Mouse (Mus musculus) embryonic facial prominence, embryonic 14.5 days (tissue): ENCODE results near the gene Hyal1. TPM values are rescaled to one million over a fixed set of nuclear protein-coding genes. Genes with fewer than 3 reads are reported as not detected.
A peak's percentile ranks its signal among the peaks of the same experiment; 100 is the strongest.

ENCODE experiments used
- ATAC-seq: fragments of 200-750 bp; cut with Nextera tagmentation; 2 replicates; pipeline ENCODE4 v1.8.0; 2017; ENCODE audit warnings: low read depth, moderate number of reproducible peaks, moderate TSS enrichment
- DNase-seq: peaks from one replicate; pipeline ENCODE4 v3.0.0-alpha.2; 2015; ENCODE audit warnings: low spot score
- H3K27ac ChIP-seq: fragments of 300-500 bp; sonication (generic); replicated peaks from 2 replicates; pipeline ENCODE4 v1.5.1; 2014; ENCODE audit warnings: low read depth, mild to moderate bottlenecking, low read length, moderate library complexity
- H3K27me3 ChIP-seq: fragments of 300-500 bp; sonication (generic); replicated peaks from 2 replicates; pipeline ENCODE4 v1.6.1; 2014; ENCODE audit warnings: low read length; ENCODE audit not compliant: control insufficient read depth, insufficient read depth
- H3K36me3 ChIP-seq: fragments of 300-500 bp; sonication (generic); 2 replicates; pipeline ENCODE4 v1.6.1; 2014; ENCODE audit warnings: low read length, mixed read lengths; ENCODE audit not compliant: control insufficient read depth, insufficient read depth
- H3K4me1 ChIP-seq: fragments of 300-500 bp; sonication (generic); 2 replicates; pipeline ENCODE4 v1.6.1; 2014; ENCODE audit warnings: antibody characterized with exemption, low read length; ENCODE audit not compliant: control insufficient read depth, insufficient read depth
- H3K4me2 ChIP-seq: fragments of 300-500 bp; sonication (generic); 2 replicates; pipeline ENCODE4 v1.6.1; 2014; ENCODE audit warnings: low read depth, mild to moderate bottlenecking, low read length, moderate library complexity, mixed read lengths
- H3K4me3 ChIP-seq: fragments of 300-500 bp; sonication (generic); 2 replicates; pipeline ENCODE4 v1.5.1; 2014; ENCODE audit warnings: low read depth, mild to moderate bottlenecking, low read length
- H3K9ac ChIP-seq: fragments of 300-500 bp; sonication (generic); 2 replicates; pipeline ENCODE4 v1.6.1; 2014; ENCODE audit warnings: low read depth, mild to moderate bottlenecking, low read length, moderate library complexity, mixed read lengths
- H3K9me3 ChIP-seq: fragments of 300-500 bp; sonication (generic); 2 replicates; pipeline ENCODE4 v1.6.1; 2016; ENCODE audit warnings: low read length; ENCODE audit not compliant: control insufficient read depth
- WGBS: fragments of 180-500 bp; shearing (Covaris S2); extraction: QIAGEN DNeasy Blood & Tissue Kit; methylation state at CpG from one replicate; pipeline ENCODE4 v1.1.7; 2014; 5-methylcytosine and 5-hydroxymethylcytosine counted together
- polyA plus RNA-seq: library from polyadenylated mRNA; unstranded; fragments of >200 nt; fragmentation: Nextera tagmentation; extraction: Ambion mirVana; gene quantifications from 2 replicates; pipeline ENCODE4 v1.2.1, GENCODE M21; 2014

Hyal1 gene
- polyA plus RNA-seq, 1 experiment from 2014 or later = 5.6 TPM

DNA sequence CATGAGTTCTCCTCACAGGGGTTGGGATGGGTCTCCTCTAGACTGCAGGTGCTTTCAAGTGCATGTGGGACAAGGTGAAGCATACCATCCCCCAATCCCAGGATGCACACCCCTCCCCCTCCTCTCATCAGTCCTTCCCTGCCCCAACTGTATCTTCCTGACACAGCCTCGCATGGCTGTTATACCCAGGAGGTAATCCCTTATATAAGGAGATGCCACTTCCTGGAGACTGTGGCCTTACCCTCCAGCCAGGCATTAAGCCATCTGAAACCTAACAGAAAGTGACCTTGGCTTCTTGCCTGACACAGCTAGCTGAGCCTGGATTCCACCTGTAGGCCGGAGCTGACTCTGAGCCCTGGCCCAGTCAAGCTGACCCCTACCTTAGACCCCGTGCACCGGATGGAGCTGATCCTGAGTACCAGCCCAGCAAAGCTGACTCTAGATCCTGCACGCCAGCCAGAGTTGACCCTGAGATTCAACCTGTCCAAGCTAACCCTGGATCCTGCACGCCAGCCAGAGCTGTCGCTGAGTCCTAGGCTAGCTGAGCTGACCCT, 5.9 kb downstream of the Hyal1 start:
- 90% methylated on average over 7 of the region's 7 CpGs for WGBS
- no peak overlapping the region for H3K27ac ChIP-seq
- no peaks in the 10 kb centered on the region for H3K9me3 ChIP-seq
- DNase-seq (no peak), ATAC-seq (no peak)
- H3K4me2 ChIP-seq = peak overlapping the region; percentile 68; the same call in 1 of the 2 replicates
- H3K36me3 ChIP-seq = peaks cover 9% of the 10 kb centered on the region
- H3K27me3 ChIP-seq = no peaks in the 10 kb centered on the region
- no peak overlapping the region for H3K4me3 ChIP-seq
- peaks cover 4% of the 10 kb centered on the region; the same call in 1 of the 2 replicates for H3K4me1 ChIP-seq
- no peak overlapping the region for H3K9ac ChIP-seq

DNA sequence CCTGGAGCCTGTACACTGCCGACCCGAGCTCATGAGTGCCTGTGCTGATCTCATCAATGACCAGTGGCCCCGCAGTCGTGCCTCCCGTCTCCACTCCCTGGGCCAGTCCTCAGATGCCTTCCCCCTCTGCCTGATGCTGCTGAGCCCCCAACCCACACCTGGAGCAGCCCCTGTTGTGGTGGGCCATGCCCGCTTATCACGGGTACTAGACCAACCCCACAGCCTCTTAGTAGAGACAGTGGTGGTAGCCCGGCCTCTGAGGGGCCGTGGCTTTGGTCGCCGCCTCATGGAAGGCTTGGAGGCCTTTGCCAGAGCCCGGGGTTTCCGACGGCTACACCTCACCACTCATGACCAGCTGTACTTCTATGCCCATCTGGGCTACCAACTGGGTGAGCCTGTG, 6.4 kb downstream of the Hyal1 start:
- Histone ChIP-seq H3K4me1 (peaks cover 5% of the 10 kb centered on the region; the same call in 1 of the 2 replicates), H3K4me2 (no peak overlapping the region), H3K36me3 (peaks cover 9% of the 10 kb centered on the region), H3K9me3 (no peaks in the 10 kb centered on the region), H3K9ac (no peak overlapping the region), H3K4me3 (no peak overlapping the region), H3K27ac (no peak overlapping the region), H3K27me3 (no peaks in the 10 kb centered on the region)
- no peak for ATAC-seq
- DNase-seq = no peak
- WGBS = 94% methylated on average over 12 of the region's 14 CpGs

DNA sequence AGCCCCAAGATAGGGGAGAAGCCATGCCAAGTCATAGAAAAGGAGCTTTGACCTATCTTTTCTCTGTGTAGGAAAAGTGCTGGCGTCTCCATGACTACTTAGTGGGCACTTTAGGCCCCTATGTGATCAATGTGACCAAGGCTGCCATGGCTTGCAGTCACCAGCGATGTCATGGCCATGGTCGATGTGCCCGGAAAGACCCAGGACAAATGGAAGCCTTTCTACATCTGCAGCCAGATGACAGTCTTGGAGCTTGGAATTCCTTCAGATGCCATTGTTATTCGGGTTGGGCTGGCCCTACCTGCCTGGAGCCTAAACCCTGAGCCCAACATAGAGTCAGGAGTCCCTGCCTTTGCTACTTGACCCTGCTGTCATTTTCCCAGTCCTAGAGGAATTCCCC, 9.8 kb downstream of the Hyal1 start:
- peaks cover 10% of the 10 kb centered on the region; the same call in 1 of the 2 replicates for H3K4me1 ChIP-seq
- H3K9me3 ChIP-seq = no peaks in the 10 kb centered on the region
- H3K9ac ChIP-seq = no peak overlapping the region
- no peak overlapping the region for H3K4me2 ChIP-seq
- no peak overlapping the region for H3K4me3 ChIP-seq
- DNase-seq (no peak), ATAC-seq (no peak)
- H3K27ac ChIP-seq = no peak overlapping the region
- peaks cover 29% of the 10 kb centered on the region for H3K36me3 ChIP-seq
- WGBS = 90% methylated on average over 5 of the region's 5 CpGs
- no peaks in the 10 kb centered on the region for H3K27me3 ChIP-seq

DNA sequence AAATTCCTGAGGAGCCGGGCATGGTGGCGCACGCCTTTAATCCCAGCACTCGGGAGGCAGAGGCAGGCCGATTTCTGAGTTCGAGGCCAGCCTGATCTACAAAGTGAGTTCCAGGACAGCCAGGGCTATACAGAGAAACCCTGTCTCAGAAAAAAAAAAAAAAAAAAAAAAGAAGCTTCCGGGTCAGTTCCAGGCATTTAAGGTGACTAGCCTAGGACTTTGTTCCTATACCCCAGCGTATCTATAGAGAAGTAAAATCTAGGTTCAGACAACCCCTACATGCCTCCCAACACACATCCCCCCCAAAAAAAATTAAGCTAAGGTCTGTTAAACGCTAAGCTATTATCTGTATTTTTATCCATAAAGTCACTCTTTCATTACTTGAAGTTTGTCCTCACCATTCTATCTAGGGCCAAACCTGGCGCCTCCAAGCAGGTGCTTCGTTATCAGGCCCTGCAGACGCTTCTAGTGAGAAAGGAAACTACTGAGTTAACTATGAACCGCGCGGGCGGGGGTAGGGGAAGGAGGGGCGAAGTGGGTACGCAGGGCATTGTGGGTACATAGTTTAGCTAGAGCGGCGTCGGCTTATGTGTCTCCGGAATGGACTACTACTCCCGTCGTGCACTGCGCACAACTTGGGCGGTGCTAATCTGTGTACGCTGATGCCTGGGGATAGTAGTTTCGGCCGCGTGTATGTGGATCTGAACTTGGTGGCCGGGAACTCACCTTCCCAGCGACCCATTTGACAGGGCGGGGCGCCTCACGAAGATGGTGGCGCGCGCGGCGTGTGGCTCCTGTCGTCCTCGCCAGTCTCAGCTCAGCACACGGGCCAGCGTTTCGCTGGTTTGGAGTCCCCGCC, 10.5 kb downstream of the Hyal1 start, which contains the start of gene Ifrd2:
TSS of gene Ifrd2 (plus strand) at position 669 of the 859 bp plus-strand sequence.
- peaks cover 10% of the 10 kb centered on the region; the same call in 1 of the 2 replicates for H3K4me1 ChIP-seq
- peak within 1 kb of the TSS; percentile 90 for H3K4me2 ChIP-seq
- no peak within 1 kb of the TSS for H3K27ac ChIP-seq
- H3K36me3 ChIP-seq = peaks cover 36% of the 10 kb centered on the region
- ATAC-seq (peak; percentile 99), DNase-seq (peak; percentile 100)
- WGBS = 15% methylated on average over 42 of the region's 46 CpGs
- peak within 1 kb of the TSS; percentile 73 for H3K9ac ChIP-seq
- no peaks in the 10 kb centered on the region for H3K27me3 ChIP-seq
- H3K4me3 ChIP-seq = peak within 1 kb of the TSS; percentile 83
- no peaks in the 10 kb centered on the region for H3K9me3 ChIP-seq

DNA sequence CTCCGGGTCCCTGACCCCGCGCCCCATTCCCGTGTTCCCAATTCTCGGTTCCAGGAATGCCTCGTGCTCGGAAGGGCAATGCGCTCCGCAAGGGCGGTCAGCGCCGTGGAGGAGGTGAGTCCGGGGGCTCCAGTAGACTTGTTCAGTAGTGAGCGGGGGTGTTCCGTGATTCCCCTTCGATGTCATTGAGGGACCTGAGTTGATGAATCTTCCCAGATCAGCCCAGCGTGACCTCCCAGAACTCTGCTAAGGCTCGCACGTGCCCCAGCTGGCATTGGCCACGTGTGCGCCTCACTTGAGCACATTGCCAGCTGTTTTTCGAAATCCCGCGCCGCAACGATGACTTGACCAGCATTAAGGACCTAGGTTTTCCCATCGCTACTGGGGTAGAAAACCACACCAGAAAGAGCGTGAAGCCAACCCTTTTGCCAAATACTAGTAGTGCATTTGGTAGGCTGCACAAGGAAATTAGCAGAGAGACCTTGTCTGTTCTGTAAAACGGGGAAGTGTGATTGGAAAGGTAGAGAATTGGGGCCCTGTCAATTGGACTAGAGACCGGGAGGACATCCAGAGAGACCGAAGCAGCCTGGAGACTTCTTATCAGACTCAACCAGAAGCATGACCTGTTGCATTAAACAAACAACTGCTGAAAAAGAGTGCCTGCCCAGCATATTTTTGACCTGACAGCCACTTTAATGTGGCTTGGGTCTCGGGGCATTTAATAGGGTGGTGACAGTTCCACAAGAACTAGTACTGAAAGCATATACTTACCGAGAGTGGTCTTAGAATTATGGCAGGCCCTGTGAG, 11.3 kb downstream of the Hyal1 start:
- no peaks in the 10 kb centered on the region for H3K9me3 ChIP-seq
- peaks cover 39% of the 10 kb centered on the region for H3K36me3 ChIP-seq
- H3K4me1 ChIP-seq = peaks cover 10% of the 10 kb centered on the region; the same call in 1 of the 2 replicates
- no peaks in the 10 kb centered on the region for H3K27me3 ChIP-seq
- no peak; the same call in 1 of the 2 replicates for ATAC-seq
- H3K27ac ChIP-seq = no peak overlapping the region
- H3K9ac ChIP-seq = peak overlapping the region; percentile 73
- 4% methylated on average over 33 of the region's 33 CpGs for WGBS
- peak; percentile 73 for DNase-seq
- peak overlapping the region; percentile 90 for H3K4me2 ChIP-seq
- peak overlapping the region; percentile 83 for H3K4me3 ChIP-seq

DNA sequence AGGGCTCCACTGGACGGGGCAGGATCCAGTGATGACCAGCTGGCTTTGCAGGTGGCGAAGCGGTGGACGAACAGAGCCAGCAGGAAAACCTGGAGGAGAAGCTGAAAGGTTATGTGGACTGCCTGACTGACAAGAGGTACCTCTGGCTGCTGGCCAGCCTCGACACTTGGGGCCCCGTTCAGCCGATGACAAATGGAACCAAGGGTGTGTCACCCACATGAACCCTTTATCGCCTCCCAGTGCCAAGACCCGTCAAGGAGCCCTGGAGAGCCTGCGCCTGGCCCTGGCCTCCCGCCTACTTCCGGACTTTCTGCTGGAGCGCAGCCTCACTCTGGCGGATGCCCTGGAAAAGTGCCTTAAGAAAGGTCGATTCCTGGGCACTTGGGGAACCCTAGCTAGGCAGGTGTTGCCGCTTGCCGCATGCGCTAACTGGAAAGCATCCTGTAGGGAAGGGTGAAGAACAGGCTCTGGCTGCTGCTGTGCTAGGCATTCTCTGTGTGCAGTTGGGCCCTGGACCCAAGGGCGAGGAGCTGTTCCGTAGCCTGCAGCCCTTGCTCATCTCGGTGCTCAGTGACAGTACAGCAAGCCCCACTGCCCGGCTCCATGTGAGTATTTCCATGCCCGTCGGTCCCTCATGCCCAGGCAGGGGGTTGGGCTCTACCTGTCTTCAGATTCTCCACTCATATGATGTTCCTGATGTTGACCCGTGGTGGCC, 13.5 kb downstream of the Hyal1 start:
- Histone ChIP-seq H3K36me3 (peaks cover 47% of the 10 kb centered on the region), H3K9ac (no peak overlapping the region), H3K9me3 (no peaks in the 10 kb centered on the region), H3K27me3 (no peaks in the 10 kb centered on the region), H3K27ac (no peak overlapping the region), H3K4me2 (no peak overlapping the region), H3K4me3 (no peak overlapping the region), H3K4me1 (peaks cover 10% of the 10 kb centered on the region; the same call in 1 of the 2 replicates)
- ATAC-seq (no peak), DNase-seq (no peak)
- 91% methylated on average over 25 of the region's 25 CpGs for WGBS

DNA sequence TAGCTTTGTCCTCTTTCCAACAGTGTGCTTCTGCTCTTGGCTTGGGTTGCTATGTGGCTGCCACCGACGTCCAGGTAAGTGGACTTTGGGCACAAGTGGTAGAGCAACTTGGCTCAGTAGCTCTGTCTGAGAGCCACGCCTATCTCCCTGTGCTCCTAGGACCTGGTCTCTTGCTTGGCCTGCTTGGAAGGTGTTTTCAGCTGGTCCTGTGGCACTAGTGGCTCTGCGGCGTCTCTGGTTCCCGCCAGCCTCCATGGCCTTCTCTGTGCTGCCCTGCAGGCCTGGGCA, 14.0 kb downstream of the Hyal1 start:
- no peaks in the 10 kb centered on the region for H3K27me3 ChIP-seq
- no peak for ATAC-seq
- no peak overlapping the region for H3K27ac ChIP-seq
- peaks cover 47% of the 10 kb centered on the region for H3K36me3 ChIP-seq
- H3K9ac ChIP-seq = no peak overlapping the region
- H3K9me3 ChIP-seq = no peaks in the 10 kb centered on the region
- WGBS = 96% methylated on average over 6 of the region's 6 CpGs
- no peak overlapping the region for H3K4me3 ChIP-seq
- no peak for DNase-seq
- no peak overlapping the region for H3K4me2 ChIP-seq
- peaks cover 10% of the 10 kb centered on the region; the same call in 1 of the 2 replicates for H3K4me1 ChIP-seq
